Mouse (Mus musculus): ENCODE results near the gene Klhl10.

Klhl10 gene

GRCm38 (mm10) chr11:100441797-100442196, at the start of gene Klhl10, which contains the start of gene Nt5c3b:
TSS of gene Klhl10 (plus strand) at chr11:100441917.
TSS of gene Nt5c3b (minus strand) at chr11:100441808.
- no peak for DNase-seq

GRCm38 (mm10) chr11:100392958-100393357, 48.8 kb upstream of the Klhl10 start:
- DNase-seq: no peak

- peak in 1 of 2 experiments; percentile 23 for DNase-seq
Observed at GRCm38 (mm10) chr11:100393733-100394132, 48.0 kb upstream of the Klhl10 start.

- DNase-seq: no peak
Observed at GRCm38 (mm10) chr11:100394353-100395074, 47.2 kb upstream of the Klhl10 start.

- DNase-seq: no peak
Observed at GRCm38 (mm10) chr11:100395200-100395599, 46.5 kb upstream of the Klhl10 start.

GRCm38 (mm10) chr11:100395861-100396631, 45.7 kb upstream of the Klhl10 start:
- DNase-seq: no peak

GRCm38 (mm10) chr11:100396886-100397599, 44.7 kb upstream of the Klhl10 start:
- DNase-seq: peak in 1 of 2 experiments; percentile 58

GRCm38 (mm10) chr11:100397600-100398389, 43.9 kb upstream of the Klhl10 start, which contains the start of gene Jup:
TSS of gene Jup (minus strand) at chr11:100397763.
- peak; percentile 90 to 94 for DNase-seq

- no peak for DNase-seq
Observed at GRCm38 (mm10) chr11:100398517-100398916, 43.2 kb upstream of the Klhl10 start.

- peak in 1 of 2 experiments; percentile 60 for DNase-seq
Observed at GRCm38 (mm10) chr11:100399320-100399719, 42.4 kb upstream of the Klhl10 start.

GRCm38 (mm10) chr11:100399727-100400538, 41.8 kb upstream of the Klhl10 start:
- DNase-seq: no peak

- no peak for DNase-seq
Observed at GRCm38 (mm10) chr11:100400842-100401241, 40.9 kb upstream of the Klhl10 start.

GRCm38 (mm10) chr11:100402240-100402639, 39.5 kb upstream of the Klhl10 start:
- no peak for DNase-seq

- no peak for DNase-seq
Observed at GRCm38 (mm10) chr11:100402682-100403081, 39.0 kb upstream of the Klhl10 start.

GRCm38 (mm10) chr11:100403445-100404134, 38.1 kb upstream of the Klhl10 start:
- DNase-seq: no peak

- DNase-seq: no peak
Observed at GRCm38 (mm10) chr11:100404456-100405074, 37.2 kb upstream of the Klhl10 start.

GRCm38 (mm10) chr11:100406273-100406672, 35.4 kb upstream of the Klhl10 start:
- no peak for DNase-seq

- DNase-seq: no peak
Observed at GRCm38 (mm10) chr11:100406995-100407705, 34.6 kb upstream of the Klhl10 start.

- DNase-seq: peak; percentile 45 to 72
Observed at GRCm38 (mm10) chr11:100408076-100408834, 33.5 kb upstream of the Klhl10 start.
